Mouse (Mus musculus): ENCODE data around the gene Plg. TPM values are rescaled to one million over a fixed set of nuclear protein-coding genes. Genes with fewer than 3 reads are reported as not detected.

The Plg gene
- total and polyA plus RNA-seq, 3 experiments: not detected

DNA sequence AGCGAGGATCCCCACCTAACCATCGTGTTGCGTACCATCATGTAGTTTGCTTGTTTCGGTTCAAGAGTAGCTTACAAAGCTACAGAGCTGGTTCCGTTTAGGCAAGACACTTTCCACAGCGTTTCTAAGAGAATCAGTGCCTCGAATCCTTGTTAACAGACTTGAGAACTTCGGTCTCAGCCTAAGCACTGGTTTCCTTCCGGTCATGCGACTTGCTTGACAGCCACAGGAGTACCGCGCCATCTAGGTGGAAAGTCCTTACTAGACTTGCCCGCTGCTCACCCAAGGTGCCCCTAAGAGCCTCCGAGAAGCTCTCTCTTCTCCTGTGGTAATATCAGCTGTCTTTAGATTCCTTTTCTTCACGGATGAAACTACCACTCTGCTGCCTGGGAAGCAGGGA, 18.5 kb upstream of the Plg start (continued):
- TF ChIP-seq MYC (IDR thresholded peaks at IDR 0.05; ENCODE audit: low read depth, low read length) (peak; percentile 80), MEF2A (IDR thresholded peaks at IDR 0.05; ENCODE audit: borderline replicate concordance, low read depth, low read length) (no peak), CHD2 (IDR thresholded peaks at IDR 0.05; ENCODE audit: low read length) (no peak), POLR2A (IDR thresholded peaks at IDR 0.05; ENCODE audit: low read depth, low read length) (peak; percentile 69), ELF1 (IDR thresholded peaks at IDR 0.05; ENCODE audit: low read depth, low read length) (peak; percentile 67), RAD21 (IDR thresholded peaks at IDR 0.05; ENCODE audit: low read depth, low read length) (no peak)

DNA sequence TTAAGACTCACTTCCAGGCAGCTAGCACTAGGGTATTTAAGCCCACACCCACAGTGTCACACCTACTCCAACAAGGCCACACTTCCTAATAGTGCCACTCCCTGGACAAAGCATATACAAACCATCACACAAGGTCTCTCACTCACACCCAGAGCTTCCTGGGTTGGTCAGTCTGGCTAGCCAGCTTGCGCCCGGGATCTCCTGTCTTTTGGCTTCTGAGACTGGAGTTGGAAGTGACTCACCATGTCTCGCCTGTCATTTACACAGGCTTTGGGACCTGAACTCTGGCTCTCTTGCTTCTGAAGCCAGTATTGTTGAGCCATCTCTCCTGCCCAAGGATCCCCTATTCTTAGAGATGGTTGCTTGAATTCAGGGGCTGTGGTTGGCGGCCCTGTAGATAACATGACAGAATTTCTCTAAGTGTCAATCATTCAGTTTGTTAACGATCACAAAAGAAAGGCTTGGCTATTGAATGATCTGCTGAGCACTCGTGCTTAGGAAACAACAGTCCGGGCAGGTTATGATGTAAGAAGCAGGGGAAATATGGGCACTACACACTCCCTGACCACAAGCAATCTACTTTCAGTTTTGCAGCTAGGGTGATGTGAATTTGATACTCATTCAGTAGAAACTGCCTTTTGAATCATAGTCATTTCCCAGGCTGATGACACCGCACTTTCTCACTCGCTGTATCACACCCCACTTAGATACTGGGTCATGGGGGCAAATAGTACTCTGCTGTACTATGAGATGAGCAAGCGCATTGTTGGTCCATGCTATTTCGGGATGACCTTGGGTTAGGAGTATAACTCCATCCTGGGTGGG, 14.6 kb upstream of the Plg start:
- Histone ChIP-seq H3K27me3 (replicated peaks) (no peaks in the 10 kb centered on the region), H3K36me3 (replicated peaks in 1 of 2; ENCODE audit: control insufficient read depth in 1 of 2, insufficient read depth in 1 of 2, low read length in 1 of 2) (no peaks in the 10 kb centered on the region), H3K4me2 (ENCODE audit: insufficient read depth, low read depth, poor library complexity, severe bottlenecking) (peak overlapping the region; percentile 81), H3K79me2 (replicated peaks; ENCODE audit: control insufficient read depth, extremely low read depth, insufficient read depth, poor library complexity, severe bottlenecking) (no peaks in the 10 kb centered on the region), H3K4me1 (ENCODE audit: control insufficient read depth in 1 of 2, insufficient read depth in 2 of 2) (peaks cover 8 to 28% of the 10 kb centered on the region in 2 experiments), H3K9ac (ENCODE audit: insufficient read depth, low read depth) (no peak overlapping the region), H3K9me3 (replicated peaks; ENCODE audit: low read length) (no peaks in the 10 kb centered on the region), H3K4me3 (replicated peaks in 1 of 3; ENCODE audit: low read depth in 2 of 3, low read length in 2 of 3, poor library complexity in 1 of 3) (peak overlapping the region in 1 of 3 experiments; percentile 6), H3K27ac (ENCODE audit: insufficient read depth, low read depth) (peak overlapping the region; percentile 18; the same call in 1 of the 2 replicates)
- in situ Hi-C loops (cut with MboI; ENCODE audit: low pct_ligation_motif_present, low pct_unique_long_range_greater_than_20kb, low sequenced_read_pairs): loop anchor here (5.0 to 10.0 kb wide), 4 partner anchors 47 to 329 kb away; partner anchors contain the start of gene Map3k4
- dilution Hi-C loops (cut with MboI; ENCODE audit: extremely low pct_ligation_motif_present, extremely low pct_unique_long_range_greater_than_20kb, low sequenced_read_pairs): no loop called here
- peak; percentile 58 for TF ChIP-seq BHLHE40 (IDR thresholded peaks at IDR 0.05; ENCODE audit: low read depth, low read length)
- peak; percentile 52; the same call in 1 of the 2 replicates for TF ChIP-seq ETS1 (conservative IDR thresholded peaks at IDR 0.05; ENCODE audit: low read depth, low read length)
- no peak for TF ChIP-seq POLR2A (IDR thresholded peaks at IDR 0.05; ENCODE audit: low read depth, low read length)
- TF ChIP-seq MAX (IDR thresholded peaks at IDR 0.05; ENCODE audit: low read length): no peak
- no peak for TF ChIP-seq NELFE (IDR thresholded peaks at IDR 0.05; ENCODE audit: low read depth, low read length)
- peak; percentile 56; the same call in 1 of the 2 replicates for TF ChIP-seq IRF4 (IDR thresholded peaks at IDR 0.05; ENCODE audit: low read depth, low read length)
- TF ChIP-seq RAD21 (IDR thresholded peaks at IDR 0.05; ENCODE audit: low read depth, low read length): no peak
- TF ChIP-seq CTCF (conservative IDR thresholded peaks at IDR 0.05 in 1 of 2, IDR thresholded peaks at IDR 0.05 in 1 of 2; ENCODE audit: low read depth in 2 of 2, low read length in 2 of 2): no peak
- no peak for TF ChIP-seq SMC3 (IDR thresholded peaks at IDR 0.05; ENCODE audit: low read depth, low read length)
- TF ChIP-seq UBTF (IDR thresholded peaks at IDR 0.05; ENCODE audit: low read depth, low read length): no peak
- no peak for TF ChIP-seq TCF12 (IDR thresholded peaks at IDR 0.05; ENCODE audit: low read depth, low read length)
- TF ChIP-seq EP300 (IDR thresholded peaks at IDR 0.05; ENCODE audit: low read length): no peak
- TF ChIP-seq USF2 (conservative IDR thresholded peaks at IDR 0.05; ENCODE audit: low read depth, low read length): no peak
- no peak for TF ChIP-seq CHD1 (IDR thresholded peaks at IDR 0.05; ENCODE audit: low read depth, low read length)
- no peak for TF ChIP-seq MAFK (IDR thresholded peaks at IDR 0.05; ENCODE audit: insufficient replicate concordance, low read length)
- TF ChIP-seq ZMIZ1 (IDR thresholded peaks at IDR 0.05; ENCODE audit: low read depth, low read length): no peak
- TF ChIP-seq GABPA (IDR thresholded peaks at IDR 0.05; ENCODE audit: insufficient replicate concordance, low read depth, low read length): no peak
- TF ChIP-seq E2F4 (IDR thresholded peaks at IDR 0.05; ENCODE audit: insufficient replicate concordance, low read depth, low read length): no peak
- no peak for TF ChIP-seq JUND (conservative IDR thresholded peaks at IDR 0.05; ENCODE audit: low read depth, low read length)
- TF ChIP-seq ZNF384 (IDR thresholded peaks at IDR 0.05; ENCODE audit: low read depth, low read length): no peak
- no peak for DNase-seq (ENCODE audit: extremely low read depth)
